Mouse (Mus musculus) embryonic facial prominence, embryonic 11.5 days (tissue): Measurements from ENCODE around the gene Eri2. TPM values are rescaled to one million over a fixed set of nuclear protein-coding genes. Genes with fewer than 3 reads are reported as not detected.

Experiments
- ATAC-seq: fragments of 200-750 bp; cut with Nextera tagmentation; replicated peaks from 2 replicates; pipeline ENCODE4 v1.8.0; 2017; ENCODE audit warnings: low read depth; ENCODE audit not compliant: insufficient number of reproducible peaks, low FRiP score, low TSS enrichment
- DNase-seq: peaks from one replicate; pipeline ENCODE4 v3.0.0-alpha.2; 2015; ENCODE audit warnings: low spot score
- H3K27ac ChIP-seq: fragments of 300-500 bp; sonication (generic); replicated peaks from 2 replicates; pipeline ENCODE4 v1.5.1; 2014; ENCODE audit warnings: mild to moderate bottlenecking, low read depth, low read length, control low read depth
- H3K27me3 ChIP-seq: fragments of 300-500 bp; sonication (generic); 2 replicates; pipeline ENCODE4 v1.6.1; 2014; ENCODE audit warnings: mild to moderate bottlenecking, low read length, moderate library complexity, mixed read lengths; ENCODE audit not compliant: control insufficient read depth, insufficient read depth
- H3K36me3 ChIP-seq: fragments of 300-500 bp; sonication (generic); replicated peaks from 2 replicates; pipeline ENCODE4 v1.6.1; 2014; ENCODE audit warnings: low read depth, mild to moderate bottlenecking, low read length, moderate library complexity, mixed read lengths; ENCODE audit not compliant: control insufficient read depth, insufficient read depth
- H3K4me1 ChIP-seq: fragments of 300-500 bp; sonication (generic); 2 replicates; pipeline ENCODE4 v1.6.1; 2014; ENCODE audit warnings: low read length, mixed read lengths; ENCODE audit not compliant: control insufficient read depth, insufficient read depth
- H3K4me2 ChIP-seq: fragments of 300-500 bp; sonication (generic); 2 replicates; pipeline ENCODE4 v1.6.1; 2014; ENCODE audit warnings: low read depth, mild to moderate bottlenecking, control low read depth, low read length, moderate library complexity
- H3K4me3 ChIP-seq: fragments of 300-500 bp; sonication (generic); 2 replicates; pipeline ENCODE4 v1.5.1; 2014; ENCODE audit warnings: low read depth, low read length, control low read depth
- H3K9ac ChIP-seq: fragments of 300-500 bp; sonication (generic); replicated peaks from 2 replicates; pipeline ENCODE4 v1.6.1; 2014; ENCODE audit warnings: mild to moderate bottlenecking, control low read depth, low read length
- H3K9me3 ChIP-seq: fragments of 300-500 bp; sonication (generic); replicated peaks from 2 replicates; pipeline ENCODE4 v1.6.1; 2016; ENCODE audit warnings: mild to moderate bottlenecking, low read length, inconsistent platforms, mixed read lengths; ENCODE audit not compliant: control insufficient read depth
- WGBS: fragments of 180-500 bp; shearing (Covaris S2); extraction: QIAGEN DNeasy Blood & Tissue Kit; methylation state at CpG from one replicate; pipeline ENCODE4 v1.1.7; 2014; 5-methylcytosine and 5-hydroxymethylcytosine counted together
- polyA plus RNA-seq: library from polyadenylated mRNA; unstranded; fragments of >200 nt; fragmentation: Nextera tagmentation; extraction: Ambion mirVana; gene quantifications from 2 replicates; pipeline ENCODE4 v1.2.1, GENCODE M21; 2014

The Eri2 gene
- polyA plus RNA-seq, 1 experiment from 2014 or later: 45.3 TPM

DNA sequence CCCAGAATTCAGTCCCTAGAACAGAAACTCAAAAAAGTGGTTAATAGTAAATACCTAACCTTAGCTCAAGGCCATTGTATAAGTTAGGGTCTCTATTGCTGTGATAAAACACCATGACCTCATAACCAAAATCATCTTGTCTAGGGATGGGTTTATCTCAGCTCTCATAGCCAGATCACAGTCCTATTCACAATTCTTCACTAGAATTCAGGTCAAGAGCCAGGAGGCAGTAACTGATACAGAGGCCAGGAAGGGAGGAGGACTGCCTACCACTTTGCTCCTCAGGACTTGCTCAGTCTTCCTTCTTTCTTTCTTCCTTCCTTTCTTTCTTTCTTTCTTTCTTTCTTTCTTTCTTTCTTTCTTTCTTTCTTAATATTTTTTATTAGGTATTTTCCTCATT lies 1.5 kb upstream of the Eri2 start:
- Histone ChIP-seq H3K27me3 (no peaks in the 10 kb centered on the region), H3K4me1 (no peaks in the 10 kb centered on the region), H3K27ac (no peak overlapping the region), H3K9me3 (no peaks in the 10 kb centered on the region), H3K9ac (no peak overlapping the region), H3K4me2 (peak overlapping the region; percentile 30; the same call in 1 of the 2 replicates), H3K4me3 (peak overlapping the region; percentile 6; the same call in 1 of the 2 replicates), H3K36me3 (no peaks in the 10 kb centered on the region)
- ATAC-seq (no peak), DNase-seq (no peak)

DNA sequence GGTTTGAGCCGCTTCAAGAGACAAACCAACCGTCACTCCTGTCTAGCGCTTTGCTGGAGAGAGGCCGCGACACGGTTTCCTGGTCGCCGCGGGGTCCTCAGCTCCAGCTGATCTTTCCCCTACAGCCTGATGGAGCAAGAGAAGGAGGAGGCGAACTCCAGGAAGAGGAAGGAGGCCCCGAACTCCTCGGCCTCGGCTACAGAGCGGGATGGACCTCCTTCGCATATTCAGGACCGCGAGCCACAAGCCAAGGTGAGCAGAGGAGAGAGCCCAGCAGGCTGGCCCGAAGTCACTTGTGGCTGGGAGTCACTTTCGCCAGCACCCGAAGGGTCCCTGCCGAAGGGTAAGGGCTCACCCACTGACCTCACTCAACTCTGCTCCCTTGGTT lies 387 bp upstream of the Eri2 start:
- peak overlapping the region; percentile 44 for H3K27ac ChIP-seq
- ATAC-seq (peak; percentile 72), DNase-seq (no peak)
- WGBS: 0% methylated on average over 20 of the region's 21 CpGs
- peak overlapping the region; percentile 84 for H3K9ac ChIP-seq
- peak overlapping the region; percentile 75 for H3K4me2 ChIP-seq
- H3K9me3 ChIP-seq: no peaks in the 10 kb centered on the region
- H3K4me3 ChIP-seq: peak overlapping the region; percentile 70
- no peaks in the 10 kb centered on the region for H3K27me3 ChIP-seq
- no peaks in the 10 kb centered on the region for H3K4me1 ChIP-seq
- H3K36me3 ChIP-seq: no peaks in the 10 kb centered on the region

DNA sequence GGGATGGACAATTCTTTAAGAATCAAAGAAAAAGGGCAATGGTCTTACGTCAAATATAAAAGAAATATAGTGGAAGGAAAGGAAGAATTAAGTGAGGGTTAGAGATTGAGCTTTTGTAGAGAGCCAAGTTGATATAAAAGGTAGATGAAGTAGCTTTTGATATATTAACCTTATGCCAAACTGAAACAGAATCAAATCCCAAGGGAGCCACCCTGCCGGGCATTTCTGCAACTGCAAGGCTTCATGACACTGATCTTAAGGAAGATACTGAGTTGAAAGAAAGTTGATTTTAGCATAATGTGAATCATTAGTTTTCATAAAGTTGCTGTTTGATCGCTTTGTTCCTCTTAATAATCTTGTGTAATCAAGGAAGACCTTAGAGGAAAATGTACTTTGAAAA lies 4.8 kb downstream of the Eri2 start:
- ATAC-seq (no peak), DNase-seq (no peak)
- Histone ChIP-seq H3K27ac (no peak overlapping the region), H3K9ac (no peak overlapping the region), H3K36me3 (no peaks in the 10 kb centered on the region), H3K4me2 (no peak overlapping the region), H3K9me3 (no peaks in the 10 kb centered on the region), H3K4me1 (no peaks in the 10 kb centered on the region), H3K4me3 (no peak overlapping the region), H3K27me3 (no peaks in the 10 kb centered on the region)
- 89% methylated on average over 3 of the region's 3 CpGs for WGBS

DNA sequence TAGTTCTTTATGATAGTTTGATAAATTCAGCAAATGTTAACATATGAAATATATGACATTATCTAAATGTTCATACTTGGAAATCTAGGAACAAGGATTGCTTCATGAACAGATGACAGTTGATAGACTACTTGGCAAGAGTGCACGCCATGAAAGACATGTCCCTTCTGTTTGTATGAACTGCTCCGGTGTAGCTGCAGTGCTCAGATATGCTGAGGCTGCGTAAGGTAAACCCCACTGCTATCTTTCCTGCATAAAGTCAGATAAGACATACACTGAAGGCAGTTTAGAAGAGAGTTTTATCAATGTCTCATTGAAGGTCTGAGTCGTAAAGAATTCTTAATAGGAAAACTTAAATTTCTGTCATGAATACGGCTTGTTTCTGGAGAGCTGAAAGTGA lies 8.9 kb downstream of the Eri2 start:
- Histone ChIP-seq H3K4me1 (no peaks in the 10 kb centered on the region), H3K9ac (no peak overlapping the region), H3K4me3 (no peak overlapping the region), H3K9me3 (no peaks in the 10 kb centered on the region), H3K4me2 (no peak overlapping the region), H3K36me3 (no peaks in the 10 kb centered on the region), H3K27me3 (no peaks in the 10 kb centered on the region), H3K27ac (no peak overlapping the region)
- no peak for ATAC-seq
- 97% methylated on average over 5 of the region's 5 CpGs for WGBS
- no peak for DNase-seq

GRCm38 (mm10) chr7:119783453-119783852 lies 10.4 kb downstream of the Eri2 start:
- H3K4me1 ChIP-seq: no peaks in the 10 kb centered on the region
- H3K4me3 ChIP-seq: no peak overlapping the region
- no peaks in the 10 kb centered on the region for H3K27me3 ChIP-seq
- no peak for DNase-seq
- no peaks in the 10 kb centered on the region for H3K36me3 ChIP-seq
- no peak overlapping the region for H3K4me2 ChIP-seq
- no peak overlapping the region for H3K27ac ChIP-seq
- H3K9me3 ChIP-seq: no peaks in the 10 kb centered on the region
- H3K9ac ChIP-seq: no peak overlapping the region
- 98% methylated on average over 2 of the region's 2 CpGs for WGBS
- ATAC-seq: no peak

DNA sequence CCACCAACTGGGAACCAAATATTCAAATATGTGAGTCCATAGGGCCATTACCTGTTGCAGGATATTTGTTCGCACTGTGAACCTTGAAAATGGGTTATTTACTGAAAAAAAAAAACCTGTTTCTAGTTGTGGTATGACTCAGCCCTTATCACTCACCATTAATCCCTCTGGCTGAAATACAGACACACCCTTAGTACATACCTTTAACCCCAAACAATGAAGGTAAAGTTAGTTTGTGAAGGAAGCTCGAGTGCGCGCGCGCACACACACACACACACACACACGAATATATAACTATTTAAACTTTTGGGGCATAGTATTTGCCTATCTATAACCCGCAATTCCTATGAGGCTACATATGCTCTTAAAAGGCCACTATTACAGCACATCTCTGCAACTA lies 24.0 kb downstream of the Eri2 start:
- Histone ChIP-seq H3K4me1 (no peaks in the 10 kb centered on the region), H3K27ac (no peak overlapping the region), H3K4me3 (no peak overlapping the region), H3K9me3 (no peaks in the 10 kb centered on the region), H3K36me3 (no peaks in the 10 kb centered on the region), H3K4me2 (no peak overlapping the region), H3K27me3 (no peaks in the 10 kb centered on the region), H3K9ac (no peak overlapping the region)
- 91% methylated on average over 8 of the region's 8 CpGs for WGBS
- ATAC-seq: no peak
- no peak for DNase-seq

DNA sequence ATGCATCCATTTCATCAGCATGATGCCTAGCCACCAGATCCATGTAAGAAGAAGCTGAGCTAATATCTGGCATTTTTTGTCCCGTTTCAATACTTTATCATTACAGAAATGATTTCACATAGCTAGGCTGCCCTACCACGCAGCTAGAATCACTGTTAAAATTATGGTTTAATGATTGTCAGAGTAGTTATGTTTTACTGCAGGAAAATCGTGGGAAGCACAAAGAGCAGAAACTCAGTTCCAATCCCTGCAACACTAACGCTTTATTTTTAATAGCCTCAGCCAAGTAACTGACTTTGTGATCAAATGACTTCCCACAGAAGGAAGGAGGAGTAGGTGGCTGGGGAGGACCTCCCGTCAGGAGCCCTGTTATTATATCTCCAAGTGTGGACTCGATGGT lies 26.9 kb downstream of the Eri2 start:
- 80% methylated on average over 6 of the region's 6 CpGs for WGBS
- Histone ChIP-seq H3K4me3 (no peak overlapping the region), H3K9ac (no peak overlapping the region), H3K27ac (no peak overlapping the region), H3K27me3 (no peaks in the 10 kb centered on the region), H3K9me3 (no peaks in the 10 kb centered on the region), H3K36me3 (no peaks in the 10 kb centered on the region), H3K4me1 (no peaks in the 10 kb centered on the region), H3K4me2 (no peak overlapping the region)
- ATAC-seq (no peak), DNase-seq (no peak)

GRCm38 (mm10) chr7:119764377-119764776 lies 29.5 kb downstream of the Eri2 start:
- ATAC-seq (no peak), DNase-seq (no peak)
- no peak overlapping the region for H3K4me3 ChIP-seq
- H3K36me3 ChIP-seq: no peaks in the 10 kb centered on the region
- no peak overlapping the region for H3K9ac ChIP-seq
- 95% methylated on average over 3 of the region's 3 CpGs for WGBS
- H3K4me2 ChIP-seq: no peak overlapping the region
- no peaks in the 10 kb centered on the region for H3K4me1 ChIP-seq
- no peak overlapping the region for H3K27ac ChIP-seq
- no peaks in the 10 kb centered on the region for H3K9me3 ChIP-seq
- no peaks in the 10 kb centered on the region for H3K27me3 ChIP-seq
